ENCODE assay signal across 37 mouse cellular contexts in genomic region chr5:98275318-98275818, GRCm38 (mm10). TPM values are rescaled to one million over a fixed set of nuclear protein-coding genes. Genes with fewer than 3 reads are reported as not detected.
"Had no signal": no experiment of that assay in that cellular context is flagged by ENCODE, and none has a peak within 500 bp of the region (broad histone marks: within the 10 kb centered on the region; RNA-seq: fewer than 3 reads in every experiment).

No protein-coding gene starts in this region.

- DNase-seq: heart, postnatal 10 days; heart, postnatal 14 days; heart, postnatal 36 days; heart, postnatal 4 days; kidney, adult 11 months; kidney, adult 18-20 months; kidney, adult 2 months; kidney, adult 8-10 months; kidney, adult 9 months; kidney, postnatal 10 days; kidney, postnatal 14 days; kidney, postnatal 25 days; kidney, postnatal 36 days; kidney, postnatal 4 days; layer of hippocampus, adult 9-11 months; layer of hippocampus, postnatal 36 days had no signal

- H3K9ac ChIP-seq: heart, embryonic 12.5 days; heart, embryonic 13.5 days; heart, embryonic 15.5 days; hindbrain, embryonic 12.5 days; hindbrain, embryonic 13.5 days; hindbrain, embryonic 14.5 days; hindbrain, embryonic 15.5 days; intestine, embryonic 15.5 days; kidney, embryonic 15.5 days had no signal

- H3K4me2 ChIP-seq: heart, embryonic 11.5 days; heart, embryonic 12.5 days; heart, embryonic 13.5 days; heart, embryonic 15.5 days; hindbrain, embryonic 12.5 days; hindbrain, embryonic 13.5 days; hindbrain, embryonic 14.5 days; hindbrain, embryonic 15.5 days; intestine, embryonic 15.5 days; kidney, embryonic 15.5 days had no signal

- H3K27me3 ChIP-seq: heart, embryonic 12.5 days; heart, embryonic 13.5 days; heart, embryonic 15.5 days; hindbrain, embryonic 12.5 days; hindbrain, embryonic 13.5 days; hindbrain, embryonic 15.5 days; intestine, embryonic 15.5 days; kidney, embryonic 15.5 days had no signal

- H3K27ac ChIP-seq: heart, embryonic 10.5 days; heart, embryonic 13.5 days; heart, embryonic 15.5 days; hindbrain, embryonic 10.5 days; hindbrain, embryonic 12.5 days; hindbrain, embryonic 13.5 days; hindbrain, embryonic 14.5 days; hindbrain, embryonic 15.5 days; hindbrain, postnatal 0 days; intestine, embryonic 15.5 days; kidney, embryonic 15.5 days; kidney, postnatal 0 days; layer of hippocampus, adult 2 months; left cerebral cortex, adult 2 months had no signal

- H3K4me3 ChIP-seq: heart, embryonic 10.5 days; heart, embryonic 12.5 days; heart, embryonic 13.5 days; heart, embryonic 15.5 days; hindbrain, embryonic 10.5 days; hindbrain, embryonic 12.5 days; hindbrain, embryonic 13.5 days; hindbrain, embryonic 15.5 days; intestine, embryonic 15.5 days; kidney, embryonic 15.5 days; layer of hippocampus, adult 2 months; left cerebral cortex, adult 2 months had no signal

- H3K4me1 ChIP-seq: heart, embryonic 10.5 days; heart, embryonic 12.5 days; heart, embryonic 13.5 days; heart, embryonic 15.5 days; hindbrain, embryonic 10.5 days; hindbrain, embryonic 12.5 days; hindbrain, embryonic 13.5 days; hindbrain, embryonic 15.5 days; intestine, embryonic 15.5 days; kidney, embryonic 15.5 days had no signal

- H3K9me3 ChIP-seq: heart, embryonic 10.5 days; heart, embryonic 12.5 days; heart, embryonic 13.5 days; heart, embryonic 15.5 days; hindbrain, embryonic 10.5 days; hindbrain, embryonic 12.5 days; hindbrain, embryonic 13.5 days; hindbrain, embryonic 15.5 days; intestine, embryonic 15.5 days; kidney, embryonic 15.5 days had no signal

- H3K36me3 ChIP-seq: heart, embryonic 10.5 days; heart, embryonic 12.5 days; heart, embryonic 13.5 days; heart, embryonic 15.5 days; hindbrain, embryonic 10.5 days; hindbrain, embryonic 12.5 days; hindbrain, embryonic 13.5 days; hindbrain, embryonic 15.5 days; intestine, embryonic 15.5 days; kidney, embryonic 15.5 days had no signal

RNA-seq across cellular contexts. Expression of gene Fgf5, which starts 21.4 kb away (rescaled TPM):
- total RNA-seq: heart, postnatal 10 days; heart, postnatal 14 days; heart, postnatal 25 days; heart, postnatal 36 days; hematopoietic stem cell, adult 5-6 weeks had no signal
- polyA plus RNA-seq: heart, postnatal 0 days; inflammation-experienced regulatory T-cells, adult 6 months; kidney, adult 2 months; kidney, postnatal 0 days had no signal

RNA-seq across cellular contexts. Expression of gene Cfap299, which starts 53.7 kb away (rescaled TPM):
- total RNA-seq: heart, postnatal 10 days; heart, postnatal 14 days; heart, postnatal 25 days; heart, postnatal 36 days; heart, postnatal 4 days; hematopoietic stem cell, adult 5-6 weeks had no signal
- polyA plus RNA-seq: heart, embryonic 11.5 days; heart, embryonic 12.5 days; heart, embryonic 15.5 days; inflammation-experienced regulatory T-cells, adult 6 months; intestine, embryonic 14.5 days; kidney, adult 2 months had no signal
